Mouse (Mus musculus) CH12.LX (cell line): Measurements from ENCODE around the gene Dpp6. TPM values are rescaled to one million over a fixed set of nuclear protein-coding genes. Genes with fewer than 3 reads are reported as not detected.

ENCODE experiments used
- DNase-seq: peaks from one replicate; pipeline ENCODE4 v3.0.0-alpha.2; 2013; ENCODE audit errors: extremely low read depth
- H3K27ac ChIP-seq: 2 replicates; pipeline ENCODE4 v1.5.1; 2012; ENCODE audit warnings: low read depth, mild to moderate bottlenecking, control low read depth, moderate library complexity; ENCODE audit not compliant: insufficient read depth
- H3K27me3 ChIP-seq: replicated peaks from 2 replicates; pipeline ENCODE3; 2012; ENCODE audit warnings: inconsistent platforms
- H3K36me3 ChIP-seq, 2 experiments: replicated peaks in 1 of 2; 2 replicates each; pipeline versions ENCODE3 to v1.6.1; 2012; ENCODE audit warnings: inconsistent platforms in 1 of 2, low read length in 1 of 2, mild to moderate bottlenecking in 1 of 2, mixed read lengths in 1 of 2, moderate library complexity in 1 of 2; ENCODE audit not compliant: control insufficient read depth in 1 of 2, insufficient read depth in 1 of 2
- H3K4me1 ChIP-seq, 2 experiments: 2 replicates each; pipeline ENCODE4 v1.6.1; 2012; ENCODE audit warnings: inconsistent platforms in 1 of 2, moderate library complexity in 1 of 2; ENCODE audit not compliant: insufficient read depth in 2 of 2, control insufficient read depth in 1 of 2
- H3K4me2 ChIP-seq: 2 replicates; pipeline ENCODE4 v1.6.1; 2012; ENCODE audit warnings: low read depth, mild to moderate bottlenecking, control low read depth; ENCODE audit not compliant: poor library complexity, insufficient read depth, severe bottlenecking
- H3K4me3 ChIP-seq, 3 experiments: fragments of 150-350 bp in 1 of 3; sonication (generic) in 1 of 3; replicated peaks in 1 of 3; 2 replicates each; pipeline versions ENCODE3 to v1.5.1; 2011 to 2012; ENCODE audit warnings: low read depth in 2 of 3, low read length in 2 of 3, mild to moderate bottlenecking in 2 of 3, moderate library complexity in 2 of 3, control low read depth in 1 of 3, improper control_type of control experiment in 1 of 3, inconsistent platforms in 1 of 3, mixed read lengths in 1 of 3; ENCODE audit not compliant: poor library complexity in 1 of 3
- H3K79me2 ChIP-seq: replicated peaks from 2 replicates; pipeline ENCODE4 v1.6.1; 2012; ENCODE audit warnings: mild to moderate bottlenecking, moderate library complexity; ENCODE audit not compliant: control insufficient read depth, poor library complexity, insufficient read depth, severe bottlenecking; ENCODE audit errors: extremely low read depth
- H3K9ac ChIP-seq: 2 replicates; pipeline ENCODE4 v1.6.1; 2012; ENCODE audit warnings: low read depth, mild to moderate bottlenecking, control low read depth, moderate library complexity; ENCODE audit not compliant: insufficient read depth
- H3K9me3 ChIP-seq: replicated peaks from 2 replicates; pipeline ENCODE3; 2012; ENCODE audit warnings: low read length, inconsistent platforms, mixed read lengths
- BHLHE40 ChIP-seq: IDR thresholded peaks from 2 replicates; pipeline ENCODE4 v1.6.1; 2011; ENCODE audit warnings: mild to moderate bottlenecking, low read depth, low read length, improper control_type of control experiment
- CHD2 ChIP-seq: IDR thresholded peaks from 2 replicates; pipeline ENCODE4 v1.6.1; 2011; ENCODE audit warnings: low read length, improper control_type of control experiment
- CTCF ChIP-seq, 2 experiments: IDR thresholded peaks in 1 of 2; conservative IDR thresholded peaks in 1 of 2; 2 replicates each; pipeline ENCODE4 v1.5.1; 2011 to 2012; ENCODE audit warnings: low read depth in 2 of 2, low read length in 2 of 2, improper control_type of control experiment in 1 of 2, inconsistent platforms in 1 of 2, mild to moderate bottlenecking in 1 of 2, moderate library complexity in 1 of 2
- E2F4 ChIP-seq: IDR thresholded peaks from 2 replicates; pipeline ENCODE4 v1.6.1; 2011; ENCODE audit warnings: low read depth, low read length, improper control_type of control experiment; ENCODE audit not compliant: insufficient replicate concordance
- ELF1 ChIP-seq: IDR thresholded peaks from 2 replicates; pipeline ENCODE4 v1.6.1; 2014; ENCODE audit warnings: low read depth, mild to moderate bottlenecking, inconsistent platforms, low read length, improper control_type of control experiment
- EP300 ChIP-seq: IDR thresholded peaks from 2 replicates; pipeline ENCODE4 v1.6.1; 2011; ENCODE audit warnings: low read length, improper control_type of control experiment
- HCFC1 ChIP-seq: IDR thresholded peaks from 2 replicates; pipeline ENCODE4 v1.6.1; 2012; ENCODE audit warnings: low read depth, mild to moderate bottlenecking, inconsistent platforms, low read length, improper control_type of control experiment
- JUN ChIP-seq: IDR thresholded peaks from 2 replicates; pipeline ENCODE4 v1.6.1; 2011; ENCODE audit warnings: low read depth, mild to moderate bottlenecking, low read length, improper control_type of control experiment, moderate library complexity; ENCODE audit not compliant: insufficient read depth
- MAX ChIP-seq: IDR thresholded peaks from 2 replicates; pipeline ENCODE4 v1.6.1; 2011; ENCODE audit warnings: low read length, improper control_type of control experiment
- MAZ ChIP-seq: IDR thresholded peaks from 2 replicates; pipeline ENCODE4 v1.6.1; 2012; ENCODE audit warnings: low read depth, mild to moderate bottlenecking, inconsistent platforms, low read length, improper control_type of control experiment, moderate library complexity
- MXI1 ChIP-seq: IDR thresholded peaks from 2 replicates; pipeline ENCODE4 v1.6.1; 2011; ENCODE audit warnings: mild to moderate bottlenecking, low read depth, low read length, improper control_type of control experiment
- NELFE ChIP-seq: IDR thresholded peaks from 2 replicates; pipeline ENCODE4 v1.6.1; 2011; ENCODE audit warnings: low read depth, low read length, improper control_type of control experiment
- PAX5 ChIP-seq: IDR thresholded peaks from 2 replicates; pipeline ENCODE4 v1.6.1; 2012; ENCODE audit warnings: low read length, inconsistent platforms, mixed read lengths
- POLR2AphosphoS2 ChIP-seq: IDR thresholded peaks from 2 replicates; pipeline ENCODE4 v1.6.1; 2011; ENCODE audit warnings: low read depth, low read length, improper control_type of control experiment
- RAD21 ChIP-seq: IDR thresholded peaks from 2 replicates; pipeline ENCODE4 v1.6.1; 2011; ENCODE audit warnings: low read depth, mild to moderate bottlenecking, low read length, improper control_type of control experiment, moderate library complexity
- SMC3 ChIP-seq: IDR thresholded peaks from 2 replicates; pipeline ENCODE4 v1.6.1; 2011; ENCODE audit warnings: low read depth, low read length, improper control_type of control experiment
- TBP ChIP-seq: conservative IDR thresholded peaks from 2 replicates; pipeline ENCODE4 v1.6.1; 2011; ENCODE audit warnings: low read depth, low read length, improper control_type of control experiment
- TCF12 ChIP-seq: IDR thresholded peaks from 2 replicates; pipeline ENCODE4 v1.6.1; 2014; ENCODE audit warnings: low read depth, mild to moderate bottlenecking, inconsistent platforms, low read length, improper control_type of control experiment
- UBTF ChIP-seq: IDR thresholded peaks from 2 replicates; pipeline ENCODE4 v1.6.1; 2012; ENCODE audit warnings: low read depth, mild to moderate bottlenecking, inconsistent platforms, low read length, improper control_type of control experiment, moderate library complexity
- USF1 ChIP-seq: IDR thresholded peaks from 2 replicates; pipeline ENCODE4 v1.6.1; 2014; ENCODE audit warnings: low read depth, mild to moderate bottlenecking, inconsistent platforms, low read length, improper control_type of control experiment
- USF2 ChIP-seq: conservative IDR thresholded peaks from 2 replicates; pipeline ENCODE4 v1.6.1; 2011; ENCODE audit warnings: low read depth, low read length, improper control_type of control experiment
- ZKSCAN1 ChIP-seq: IDR thresholded peaks from 2 replicates; pipeline ENCODE4 v1.6.1; 2012; ENCODE audit warnings: low read depth, inconsistent platforms, low read length, improper control_type of control experiment, borderline replicate concordance
- ZMIZ1 ChIP-seq: IDR thresholded peaks from 2 replicates; pipeline ENCODE4 v1.6.1; 2012; ENCODE audit warnings: low read depth, mild to moderate bottlenecking, inconsistent platforms, low read length, improper control_type of control experiment
- dilution Hi-C: fragments of 300-500 bp; cut with MboI; formaldehyde crosslinking; loops from 2 replicates; pipeline ENCODE4 v1.14.3; 2020; ENCODE audit warnings: low sequenced_read_pairs; ENCODE audit not compliant: extremely low pct_unique_long_range_greater_than_20kb, extremely low pct_ligation_motif_present
- in situ Hi-C: fragments of 300-500 bp; cut with MboI; formaldehyde crosslinking; loops from 3 replicates; pipeline ENCODE4 v1.14.3; 2019; ENCODE audit warnings: low sequenced_read_pairs, low pct_ligation_motif_present, low pct_unique_long_range_greater_than_20kb, mixed read lengths
- polyA plus RNA-seq: library from polyadenylated mRNA; unstranded; fragments of >175 nt; gene quantifications from 2 replicates; pipeline ENCODE4 v1.2.1, GENCODE M21; 2012; ENCODE audit warnings: low read depth; ENCODE audit not compliant: insufficient read length
- total RNA-seq, 2 experiments: library from RNA; depleted of rRNA; stranded (reverse); fragments of 300-350 nt in 1 of 2; fragments of >200 nt in 1 of 2; gene quantifications; 2 replicates each; pipeline ENCODE4 v1.2.3; 2012 to 2014

The Dpp6 gene
- total and polyA plus RNA-seq, 3 experiments: not detected

GRCm38 (mm10) chr5:27615769-27616168, 798.8 kb downstream of the Dpp6 start:
- Histone ChIP-seq H3K27ac (no peak overlapping the region), H3K79me2 (no peaks in the 10 kb centered on the region), H3K4me3 (no peak overlapping the region), H3K27me3 (peaks cover 19% of the 10 kb centered on the region), H3K4me1 (no peaks in the 10 kb centered on the region), H3K36me3 (no peaks in the 10 kb centered on the region), H3K9me3 (no peaks in the 10 kb centered on the region), H3K4me2 (no peak overlapping the region)
- in situ Hi-C loops (loop anchor here (25.0 kb wide), 1 partner anchor 528 kb away; no protein-coding TSS in a partner anchor), dilution Hi-C loops (no loop called here)
- DNase-seq: peak; percentile 53
- TF ChIP-seq TCF12 (no peak), RAD21 (peak; percentile 53), SMC3 (peak; percentile 66), MAX (no peak), ELF1 (no peak), CTCF (conservative IDR thresholded peaks at IDR 0.05 in 1 of 2, IDR thresholded peaks at IDR 0.05 in 1 of 2; ENCODE audit: low read depth in 2 of 2, low read length in 2 of 2) (peak; percentile 61 to 74)
- TF ChIP-seq, all 38 proteins: peak for 3
- no peak overlapping the region for H3K9ac ChIP-seq

DNA sequence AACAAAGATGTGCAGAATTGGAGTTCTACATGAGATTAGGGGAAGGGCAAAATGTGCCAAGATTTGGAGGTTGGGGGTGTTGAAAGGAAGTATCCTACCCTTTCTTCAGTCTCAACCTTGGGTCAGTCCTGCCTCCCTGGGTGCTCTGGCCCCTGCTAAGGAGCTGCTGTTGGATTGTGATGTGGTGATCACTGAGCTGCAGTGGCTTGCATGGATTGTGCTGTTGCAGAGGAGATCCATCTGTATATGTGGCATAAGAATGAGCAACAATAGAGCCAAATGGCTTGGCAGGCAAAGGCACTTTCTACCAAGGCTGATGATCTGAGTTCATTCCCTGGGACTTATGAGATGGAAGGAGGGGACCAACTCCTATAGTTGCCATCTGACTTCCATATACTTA, 804.8 kb downstream of the Dpp6 start:
- peaks cover 25% of the 10 kb centered on the region for H3K27me3 ChIP-seq
- dilution Hi-C loops: no loop called here

GRCm38 (mm10) chr5:27623876-27624275, 806.9 kb downstream of the Dpp6 start:
- Histone ChIP-seq H3K27me3 (peaks cover 24% of the 10 kb centered on the region), H3K9me3 (no peaks in the 10 kb centered on the region), H3K4me1 (no peaks in the 10 kb centered on the region), H3K4me2 (no peak overlapping the region), H3K4me3 (no peak overlapping the region), H3K27ac (no peak overlapping the region), H3K79me2 (no peaks in the 10 kb centered on the region), H3K36me3 (no peaks in the 10 kb centered on the region), H3K9ac (no peak overlapping the region)
- in situ Hi-C loops: loop anchor here (25.0 kb wide), 1 partner anchor 537 kb away; no protein-coding TSS in a partner anchor
- no peak for DNase-seq
- TF ChIP-seq E2F4 (no peak), MXI1 (no peak), JUN (no peak), USF2 (no peak), PAX5 (no peak), CHD2 (no peak), MAZ (no peak), SMC3 (no peak)
- dilution Hi-C loops: no loop called here

More for the DNA sequence above, 804.8 kb downstream of the Dpp6 start:
- in situ Hi-C loops: loop anchor here (25.0 kb wide), 1 partner anchor 535 kb away; no protein-coding TSS in a partner anchor
- Histone ChIP-seq H3K9me3 (no peaks in the 10 kb centered on the region), H3K36me3 (no peaks in the 10 kb centered on the region), H3K79me2 (no peaks in the 10 kb centered on the region), H3K4me1 (no peaks in the 10 kb centered on the region), H3K4me2 (no peak overlapping the region), H3K27ac (no peak overlapping the region)
- no peak for DNase-seq
- TF ChIP-seq POLR2AphosphoS2: no peak
- TF ChIP-seq UBTF: no peak
- no peak for TF ChIP-seq NELFE
- no peak for TF ChIP-seq MAZ
- no peak for TF ChIP-seq USF1
- TF ChIP-seq TBP: no peak
- no peak for TF ChIP-seq EP300
- TF ChIP-seq ZMIZ1: no peak
- TF ChIP-seq BHLHE40: no peak
- no peak for TF ChIP-seq HCFC1
- no peak for TF ChIP-seq USF2
- TF ChIP-seq ZKSCAN1: no peak
- TF ChIP-seq, all 38 proteins: peak for 0
- no peak overlapping the region for H3K9ac ChIP-seq
- H3K4me3 ChIP-seq: no peak overlapping the region
